Mouse (Mus musculus): Measurements from ENCODE around the gene Lrrc10. TPM values are rescaled to one million over a fixed set of nuclear protein-coding genes. Genes with fewer than 3 reads are reported as not detected.

Lrrc10 gene
- total RNA-seq, 2 experiments from 2014 or later = not detected

Other genes starting within 250 kb of the Lrrc10 start
- gene Myrfl, start 148.4 kb upstream of the Lrrc10 start, total RNA-seq (2015; ENCODE audit: low replicate concordance) = not detected in 2 replicates
- gene Myrfl, start 148.4 kb upstream of the Lrrc10 start, total RNA-seq (2017; ENCODE audit: low replicate concordance) = not detected in 2 replicates
- 4.6 and 13.7 TPM in 2 replicates for gene Rab3ip, start 94.6 kb upstream of the Lrrc10 start, total RNA-seq (2015; ENCODE audit: low replicate concordance)
- 12.6 and 14.8 TPM in 2 replicates for gene Rab3ip, start 94.6 kb upstream of the Lrrc10 start, total RNA-seq (2017; ENCODE audit: low replicate concordance)
- gene Gm10271, start 72.7 kb upstream of the Lrrc10 start, total RNA-seq (2015; ENCODE audit: low replicate concordance) = not detected in 2 replicates
- gene Gm10271, start 72.7 kb upstream of the Lrrc10 start, total RNA-seq (2017; ENCODE audit: low replicate concordance) = not detected in 2 replicates
- gene Best3, start 59.0 kb upstream of the Lrrc10 start, total RNA-seq (2015; ENCODE audit: low replicate concordance) = not detected in 2 replicates
- not detected in 2 replicates for gene Best3, start 59.0 kb upstream of the Lrrc10 start, total RNA-seq (2017; ENCODE audit: low replicate concordance)
- 135 and 172 TPM in 2 replicates for gene Cct2, start 18.5 kb downstream of the Lrrc10 start, total RNA-seq (2015; ENCODE audit: low replicate concordance)
- gene Cct2, start 18.5 kb downstream of the Lrrc10 start, total RNA-seq (2017; ENCODE audit: low replicate concordance) = 87.1 and 93.3 TPM in 2 replicates
- gene Frs2, start 103.2 kb downstream of the Lrrc10 start, total RNA-seq (2015; ENCODE audit: low replicate concordance) = 32.1 and 44.4 TPM in 2 replicates
- 15.1 and 25.8 TPM in 2 replicates for gene Frs2, start 103.2 kb downstream of the Lrrc10 start, total RNA-seq (2017; ENCODE audit: low replicate concordance)
- 36.4 and 65.8 TPM in 2 replicates for gene Yeats4, start 179.2 kb downstream of the Lrrc10 start, total RNA-seq (2015; ENCODE audit: low replicate concordance)
- gene Yeats4, start 179.2 kb downstream of the Lrrc10 start, total RNA-seq (2017; ENCODE audit: low replicate concordance) = 57.3 and 94.7 TPM in 2 replicates
- gene 9530003J23Rik, start 193.4 kb downstream of the Lrrc10 start, total RNA-seq (2015; ENCODE audit: low replicate concordance) = not detected in 2 replicates
- not detected in 2 replicates for gene 9530003J23Rik, start 193.4 kb downstream of the Lrrc10 start, total RNA-seq (2017; ENCODE audit: low replicate concordance)
- gene Lyz2, start 237.0 kb downstream of the Lrrc10 start, total RNA-seq (2015; ENCODE audit: low replicate concordance) = 1,587 and 1,837 TPM in 2 replicates
- 739 and 760 TPM in 2 replicates for gene Lyz2, start 237.0 kb downstream of the Lrrc10 start, total RNA-seq (2017; ENCODE audit: low replicate concordance)
- not detected in 2 replicates for gene Lyz1, start 247.5 kb downstream of the Lrrc10 start, total RNA-seq (2015; ENCODE audit: low replicate concordance)
- gene Lyz1, start 247.5 kb downstream of the Lrrc10 start, total RNA-seq (2017; ENCODE audit: low replicate concordance) = not detected in 2 replicates